Mouse (Mus musculus): ENCODE data around the gene Pakap.

DNA sequence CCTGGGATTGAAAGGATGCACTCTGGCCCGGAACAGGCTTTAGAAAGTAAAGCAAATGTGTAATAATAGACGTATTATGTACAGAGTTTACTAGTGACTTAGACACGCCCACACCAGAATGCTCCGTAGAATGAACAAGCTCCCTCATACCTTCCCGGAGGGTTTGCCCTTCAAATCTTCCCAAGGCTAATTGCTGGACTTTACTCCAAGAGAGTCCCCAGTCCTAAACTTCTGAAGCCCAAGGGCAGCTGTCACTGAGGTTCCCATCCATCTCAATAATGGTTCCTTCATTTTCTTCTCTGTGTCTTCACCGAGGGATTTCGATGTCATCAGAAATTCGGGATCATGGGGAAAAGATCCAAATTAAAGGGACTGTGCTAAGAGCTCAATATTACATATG is 321.8 kb downstream of the Pakap start:
- TF ChIP-seq GATA1 (IDR thresholded peaks at IDR 0.05; ENCODE audit: borderline replicate concordance, low read length): no peak
- no peak for TF ChIP-seq FLI1 (IDR thresholded peaks at IDR 0.05; ENCODE audit: low read length)

Data from megakaryocyte, embryonic 14.5 days (primary cell).